Comparison of ENCODE assay signal across 30 mouse cellular contexts in the genomic region with DNA sequence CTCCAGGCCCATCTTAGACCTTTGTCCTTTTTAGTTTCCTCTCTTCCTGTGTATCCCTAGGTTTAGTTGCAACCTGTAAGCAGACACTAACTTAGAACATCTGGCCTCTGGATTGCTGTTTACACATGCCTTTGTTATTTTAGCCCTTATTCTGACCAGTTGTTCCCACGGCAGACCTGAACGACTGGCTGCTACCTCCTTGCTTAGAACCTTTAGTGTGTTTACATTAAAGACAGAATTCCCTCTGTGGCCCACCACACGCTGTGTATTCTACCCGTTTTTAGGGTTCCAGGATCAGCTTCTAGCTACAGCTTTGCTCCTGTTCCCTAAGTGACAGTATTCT. TPM values are rescaled to one million over a fixed set of nuclear protein-coding genes. Genes with fewer than 3 reads are reported as not detected.
DNase-seq lines count a peak whose midpoint lies in the region; ATAC-seq and TF ChIP-seq lines count a peak whose summit lies in the region.
"Had no signal": no experiment of that assay in that cellular context is flagged by ENCODE, and none has a peak within 500 bp of the region (broad histone marks: within the 10 kb centered on the region; RNA-seq: fewer than 3 reads in every experiment).

No protein-coding gene starts in this region.

- H3K27me3 ChIP-seq in heart, embryonic 10.5 days (ENCODE audit: insufficient read depth, poor library complexity, severe bottlenecking), result no peaks in the 10 kb centered on the region
- H3K27me3 ChIP-seq in heart, embryonic 15.5 days, result no peaks in the 10 kb centered on the region
- H3K27me3 ChIP-seq in embryonic facial prominence, embryonic 11.5 days (ENCODE audit: control insufficient read depth, insufficient read depth, low read length), result no peaks in the 10 kb centered on the region
- no peaks in the 10 kb centered on the region for H3K27me3 ChIP-seq in heart, postnatal 0 days (ENCODE audit: control insufficient read depth, insufficient read depth, low read length)
- H3K27me3 ChIP-seq: forebrain, embryonic 12.5 days; hindbrain, embryonic 13.5 days; limb, embryonic 13.5 days; lung, embryonic 15.5 days; midbrain, embryonic 12.5 days; neural tube, embryonic 12.5 days had no signal

- peak overlapping the region; percentile 24; the same call in 1 of the 2 replicates for H3K4me2 ChIP-seq in heart, embryonic 15.5 days
- no peak overlapping the region for H3K4me2 ChIP-seq in embryonic facial prominence, embryonic 11.5 days (ENCODE audit: low read depth, low read length)
- peak overlapping the region; percentile 7 for H3K4me2 ChIP-seq in heart, postnatal 0 days (ENCODE audit: low read depth, low read length)
- H3K4me2 ChIP-seq: forebrain, embryonic 12.5 days; hindbrain, embryonic 13.5 days; limb, embryonic 13.5 days; liver, embryonic 15.5 days; lung, embryonic 15.5 days; midbrain, embryonic 12.5 days; neural tube, embryonic 12.5 days had no signal

- TF ChIP-seq EP300 in heart, postnatal 0 days (IDR thresholded peaks at IDR 0.05; ENCODE audit: low read depth), result no peak

- H3K27ac ChIP-seq in heart, embryonic 10.5 days, result peak overlapping the region; percentile 56
- H3K27ac ChIP-seq in heart, embryonic 15.5 days, result no peak overlapping the region
- H3K27ac ChIP-seq in embryonic facial prominence, embryonic 11.5 days (replicated peaks; ENCODE audit: low read depth, low read length), result no peak overlapping the region
- H3K27ac ChIP-seq in heart, postnatal 0 days (ENCODE audit: low read depth), result no peak overlapping the region
- H3K27ac ChIP-seq: forebrain, embryonic 12.5 days; hindbrain, embryonic 13.5 days; kidney, postnatal 0 days; limb, embryonic 13.5 days; liver, embryonic 15.5 days; lung, embryonic 15.5 days; midbrain, embryonic 12.5 days; neural tube, embryonic 12.5 days had no signal

- peak overlapping the region; percentile 37 for H3K4me3 ChIP-seq in heart, embryonic 10.5 days
- H3K4me3 ChIP-seq in heart, embryonic 15.5 days, result no peak overlapping the region
- H3K4me3 ChIP-seq in embryonic facial prominence, embryonic 11.5 days (ENCODE audit: low read depth, low read length), result no peak overlapping the region
- no peak overlapping the region for H3K4me3 ChIP-seq in heart, postnatal 0 days (ENCODE audit: low read depth, low read length)
- H3K4me3 ChIP-seq: erythroblast, embryonic 14.5 days; forebrain, embryonic 12.5 days; hindbrain, embryonic 13.5 days; limb, embryonic 13.5 days; liver, embryonic 15.5 days; lung, embryonic 15.5 days; midbrain, embryonic 12.5 days; myocyte; neural tube, embryonic 12.5 days had no signal

- H3K9me3 ChIP-seq in heart, embryonic 10.5 days, result no peaks in the 10 kb centered on the region
- no peaks in the 10 kb centered on the region for H3K9me3 ChIP-seq in heart, embryonic 15.5 days (replicated peaks)
- H3K9me3 ChIP-seq in embryonic facial prominence, embryonic 11.5 days (replicated peaks; ENCODE audit: control insufficient read depth, low read length), result no peaks in the 10 kb centered on the region
- H3K9me3 ChIP-seq in heart, postnatal 0 days (replicated peaks; ENCODE audit: control insufficient read depth, low read length), result no peaks in the 10 kb centered on the region
- H3K9me3 ChIP-seq: forebrain, embryonic 12.5 days; hindbrain, embryonic 13.5 days; limb, embryonic 13.5 days; liver, embryonic 15.5 days; lung, embryonic 15.5 days; midbrain, embryonic 12.5 days; neural tube, embryonic 12.5 days had no signal

- DNase-seq in heart, embryonic 10.5 days (ENCODE audit: low spot score), result peak; percentile 16
- no peak for DNase-seq in heart, postnatal 4 days
- no peak for DNase-seq in heart, adult 18-20 months
- DNase-seq in embryonic facial prominence, embryonic 11.5 days (ENCODE audit: low spot score), result peak; percentile 56
- DNase-seq in heart, postnatal 0 days (ENCODE audit: low spot score), result no peak
- DNase-seq in gastrocnemius, postnatal 4 days (ENCODE audit: low spot score in 2 of 2), result no peak
- DNase-seq: adrenal gland, adult 2 months; adrenal gland, postnatal 36 days; B cell, adult 2 months; cerebellum, adult 8-10 months; cerebellum, postnatal 25 days; gastrocnemius, postnatal 10 days; kidney, adult 8-10 months; kidney, postnatal 4 days; right cerebral cortex, adult 18-20 months; spleen, adult 18-20 months; thymus, postnatal 25 days had no signal

- 30% methylated on average over 4 of the region's 4 CpGs for WGBS in heart, embryonic 10.5 days
- WGBS in heart, embryonic 15.5 days, result 32% methylated on average over 4 of the region's 4 CpGs
- WGBS in embryonic facial prominence, embryonic 11.5 days, result 26% methylated on average over 4 of the region's 4 CpGs
- WGBS in heart, postnatal 0 days, result 36% methylated on average over 4 of the region's 4 CpGs

- peaks cover 69% of the 10 kb centered on the region for H3K4me1 ChIP-seq in heart, embryonic 10.5 days
- peaks cover 37% of the 10 kb centered on the region for H3K4me1 ChIP-seq in heart, embryonic 15.5 days (replicated peaks)
- no peaks in the 10 kb centered on the region; the same call in 1 of the 2 replicates for H3K4me1 ChIP-seq in embryonic facial prominence, embryonic 11.5 days (ENCODE audit: control insufficient read depth, insufficient read depth, low read length)
- H3K4me1 ChIP-seq in heart, postnatal 0 days (ENCODE audit: control insufficient read depth, insufficient read depth), result peaks cover 24% of the 10 kb centered on the region
- H3K4me1 ChIP-seq: limb, embryonic 13.5 days; liver, embryonic 15.5 days; neural tube, embryonic 12.5 days had no signal

- no peak for ATAC-seq in heart, embryonic 15.5 days (replicated peaks; ENCODE audit: insufficient number of reproducible peaks, insufficient read depth, low FRiP score, low read depth)
- no peak for ATAC-seq in embryonic facial prominence, embryonic 11.5 days (replicated peaks; ENCODE audit: insufficient number of reproducible peaks, low FRiP score, low TSS enrichment, low read depth)
- ATAC-seq in heart, postnatal 0 days (ENCODE audit: insufficient read depth, low read depth), result no peak
- ATAC-seq: activated CD4-positive, CD25-positive, alpha-beta regulatory T cell, adult 4 months; intestine, embryonic 16.5 days had no signal

- H3K36me3 ChIP-seq in heart, embryonic 10.5 days, result no peaks in the 10 kb centered on the region
- H3K36me3 ChIP-seq in heart, embryonic 15.5 days, result no peaks in the 10 kb centered on the region
- no peaks in the 10 kb centered on the region for H3K36me3 ChIP-seq in embryonic facial prominence, embryonic 11.5 days (replicated peaks; ENCODE audit: control insufficient read depth, insufficient read depth, low read depth, low read length)
- H3K36me3 ChIP-seq in heart, postnatal 0 days (replicated peaks; ENCODE audit: control insufficient read depth, insufficient read depth, low read length), result no peaks in the 10 kb centered on the region
- H3K36me3 ChIP-seq: forebrain, embryonic 12.5 days; hindbrain, embryonic 13.5 days; limb, embryonic 13.5 days; liver, embryonic 15.5 days; lung, embryonic 15.5 days; midbrain, embryonic 12.5 days; neural tube, embryonic 12.5 days had no signal

- no peak overlapping the region for H3K9ac ChIP-seq in heart, embryonic 15.5 days
- no peak overlapping the region for H3K9ac ChIP-seq in embryonic facial prominence, embryonic 11.5 days (replicated peaks; ENCODE audit: low read length)
- H3K9ac ChIP-seq in heart, postnatal 0 days (replicated peaks; ENCODE audit: low read depth, low read length), result no peak overlapping the region
- H3K9ac ChIP-seq: forebrain, embryonic 12.5 days; hindbrain, embryonic 13.5 days; limb, embryonic 13.5 days; liver, embryonic 15.5 days; lung, embryonic 15.5 days; midbrain, embryonic 12.5 days; neural tube, embryonic 12.5 days had no signal

- no peak for TF ChIP-seq CTCF in heart, postnatal 0 days (IDR thresholded peaks at IDR 0.05; ENCODE audit: low read depth)

RNA-seq across cellular contexts. Expression of gene Med12l, which starts 19.5 kb away (rescaled TPM):
- 4.3 and 4.5 TPM in 2 replicates for polyA plus RNA-seq in heart, embryonic 10.5 days (2016; fragmentation: Nextera tagmentation; extraction: Ambion mirVana)
- total RNA-seq in heart, postnatal 4 days (2021), result 10 to 100 TPM; 15.0 to 16.3 TPM
- polyA plus RNA-seq in heart, embryonic 15.5 days (2015; fragmentation: Nextera tagmentation; extraction: Ambion mirVana), result 2.6 and 2.8 TPM in 2 replicates
- 1 to 10 TPM; 6.6 to 8.1 TPM for total RNA-seq in heart, adult 18-20 months (2021)
- polyA plus RNA-seq in embryonic facial prominence, embryonic 11.5 days (2014; fragmentation: Nextera tagmentation; extraction: Ambion mirVana), result 2.2 and 2.7 TPM in 2 replicates
- total RNA-seq in heart, postnatal 0 days (2014; rRNA removed; ENCODE audit: low replicate concordance), result 7.1 and 9.3 TPM in 2 replicates
- polyA plus RNA-seq in heart, postnatal 0 days (2015; fragmentation: Nextera tagmentation; extraction: Ambion mirVana), result 0.97 and 1.2 TPM in 2 replicates
- total RNA-seq in gastrocnemius, postnatal 4 days (2021), result 1 to 10 TPM; 6.4 to 6.9 TPM
- polyA plus RNA-seq: erythroblast, embryonic 14.5 days had no signal

Comparison
In these comparisons a context has a peak if more than half of its experiments do, and no peak if none do; other contexts are left out.
1. DNase-seq: peak in heart, embryonic 10.5 days (single experiment) and embryonic facial prominence, embryonic 11.5 days (single experiment); none in heart, postnatal 4 days (single experiment), heart, adult 18-20 months (0 of 2), heart, postnatal 0 days (single experiment) and gastrocnemius, postnatal 4 days (0 of 2).